Mouse (Mus musculus) neural tube, embryonic 13.5 days (tissue): Measurements from ENCODE around the gene Nrros. TPM values are rescaled to one million over a fixed set of nuclear protein-coding genes. Genes with fewer than 3 reads are reported as not detected.
A peak's percentile ranks its signal among the peaks of the same experiment; 100 is the strongest.
"Not testable (repeated sequence)": the region's sequence is repeated elsewhere in the genome, so short reads cannot be mapped to it uniquely, and the experiment has no call there.

Experiments used
- ATAC-seq: fragments of 200-750 bp; cut with Nextera tagmentation; 2 replicates; pipeline ENCODE4 v1.8.0; 2017; ENCODE audit warnings: low read depth, mild to moderate bottlenecking, moderate TSS enrichment, moderate library complexity
- H3K27ac ChIP-seq: fragments of 300-500 bp; sonication (generic); replicated peaks from 2 replicates; pipeline ENCODE4 v1.5.1; 2015; ENCODE audit warnings: moderate library complexity, mild to moderate bottlenecking, inconsistent platforms
- H3K27me3 ChIP-seq: fragments of 300-500 bp; sonication (generic); 2 replicates; pipeline ENCODE4 v1.6.1; 2015; ENCODE audit warnings: mild to moderate bottlenecking, inconsistent platforms
- H3K36me3 ChIP-seq: fragments of 300-500 bp; sonication (generic); 2 replicates; pipeline ENCODE4 v1.6.1; 2015; ENCODE audit warnings: mild to moderate bottlenecking, inconsistent platforms
- H3K4me1 ChIP-seq: fragments of 300-500 bp; sonication (generic); replicated peaks from 2 replicates; pipeline ENCODE4 v1.6.1; 2015; ENCODE audit warnings: inconsistent platforms
- H3K4me2 ChIP-seq: fragments of 300-500 bp; sonication (generic); 2 replicates; pipeline ENCODE4 v1.6.1; 2015; ENCODE audit warnings: inconsistent platforms, mild to moderate bottlenecking, moderate library complexity
- H3K4me3 ChIP-seq: fragments of 300-500 bp; sonication (generic); 2 replicates; pipeline ENCODE4 v1.5.1; 2015; ENCODE audit warnings: mild to moderate bottlenecking, inconsistent platforms
- H3K9ac ChIP-seq: fragments of 300-500 bp; sonication (generic); 2 replicates; pipeline ENCODE4 v1.6.1; 2015; ENCODE audit warnings: moderate library complexity, mild to moderate bottlenecking, inconsistent platforms
- H3K9me3 ChIP-seq: fragments of 300-500 bp; sonication (generic); 2 replicates; pipeline ENCODE4 v1.6.1; 2016; ENCODE audit warnings: inconsistent platforms
- WGBS: fragments of 180-500 bp; shearing (Covaris S2); methylation state at CpG from one replicate; pipeline ENCODE4 v1.1.7; 2015; 5-methylcytosine and 5-hydroxymethylcytosine counted together
- polyA plus RNA-seq: library from polyadenylated mRNA; unstranded; fragments of >200 nt; fragmentation: Nextera tagmentation; extraction: Ambion mirVana; gene quantifications from 2 replicates; pipeline ENCODE4 v1.2.1, GENCODE M21; 2015

Gene Nrros
- polyA plus RNA-seq, 1 experiment from 2014 or later, result 8.1 TPM

GRCm38 (mm10) chr16:32108170-32108569, 57.2 kb downstream of the Nrros start:
- WGBS, result 83% methylated on average over 7 of the region's 7 CpGs
- ATAC-seq, result no peak
- Histone ChIP-seq H3K9me3 (no peaks in the 10 kb centered on the region), H3K4me2 (no peak overlapping the region), H3K4me1 (no peaks in the 10 kb centered on the region), H3K27ac (no peak overlapping the region), H3K4me3 (no peak overlapping the region), H3K9ac (no peak overlapping the region), H3K36me3 (peaks cover 60% of the 10 kb centered on the region), H3K27me3 (no peaks in the 10 kb centered on the region)

- 93% methylated on average over 12 of the region's 12 CpGs for WGBS
- H3K27me3 ChIP-seq, result no peaks in the 10 kb centered on the region
- H3K36me3 ChIP-seq, result peaks cover 67% of the 10 kb centered on the region
- no peaks in the 10 kb centered on the region for H3K4me1 ChIP-seq
- no peak overlapping the region for H3K9ac ChIP-seq
- H3K4me3 ChIP-seq, result no peak overlapping the region
- no peak overlapping the region for H3K4me2 ChIP-seq
- H3K9me3 ChIP-seq, result no peaks in the 10 kb centered on the region
- no peak for ATAC-seq
- no peak overlapping the region for H3K27ac ChIP-seq
These were observed 57.9 kb downstream of the Nrros start for GRCm38 (mm10) chr16:32107342-32108045.

- no peak overlapping the region for H3K9ac ChIP-seq
- WGBS, result 100% methylated on average over 1 of the region's 1 CpGs
These were observed 59.7 kb downstream of the Nrros start for GRCm38 (mm10) chr16:32105698-32106097.

GRCm38 (mm10) chr16:32102295-32102694, 63.1 kb downstream of the Nrros start:
- no peaks in the 10 kb centered on the region for H3K9me3 ChIP-seq
- WGBS, result 95% methylated on average over 13 of the region's 13 CpGs
- H3K36me3 ChIP-seq, result peaks cover 50% of the 10 kb centered on the region
- no peak overlapping the region for H3K9ac ChIP-seq
- H3K4me2 ChIP-seq, result no peak overlapping the region
- no peak for ATAC-seq
- no peak overlapping the region for H3K27ac ChIP-seq
- H3K4me1 ChIP-seq, result peaks cover 21% of the 10 kb centered on the region
- H3K4me3 ChIP-seq, result no peak overlapping the region
- no peaks in the 10 kb centered on the region for H3K27me3 ChIP-seq

More at GRCm38 (mm10) chr16:32105698-32106097, 59.7 kb downstream of the Nrros start:
- H3K27me3 ChIP-seq, result no peaks in the 10 kb centered on the region
- no peak overlapping the region for H3K4me2 ChIP-seq
- ATAC-seq, result no peak
- H3K9me3 ChIP-seq, result no peaks in the 10 kb centered on the region
- no peak overlapping the region for H3K4me3 ChIP-seq
- no peak overlapping the region for H3K27ac ChIP-seq
- H3K36me3 ChIP-seq, result peaks cover 72% of the 10 kb centered on the region
- no peaks in the 10 kb centered on the region for H3K4me1 ChIP-seq

- no peaks in the 10 kb centered on the region for H3K27me3 ChIP-seq
- peak within 1 kb of the TSS; percentile 82 for H3K27ac ChIP-seq
- ATAC-seq, result peak; percentile 98
- H3K4me2 ChIP-seq, result peak within 1 kb of the TSS; percentile 73
- peak within 1 kb of the TSS; percentile 98 for H3K4me3 ChIP-seq
- no peaks in the 10 kb centered on the region for H3K9me3 ChIP-seq
- H3K9ac ChIP-seq, result peak within 1 kb of the TSS; percentile 92
- peaks cover 21% of the 10 kb centered on the region for H3K4me1 ChIP-seq
- WGBS, result under 1% methylated on average over 34 of the region's 34 CpGs
- H3K36me3 ChIP-seq, result peaks cover 37% of the 10 kb centered on the region
These were observed 65.7 kb downstream of the Nrros start, which contains the start of the genes Pigx and Cep19 for GRCm38 (mm10) chr16:32099638-32100150. Pigx (minus strand) TSS chr16:32099740. Cep19 (plus strand) TSS chr16:32099800.

GRCm38 (mm10) chr16:32098897-32099637, 66.3 kb downstream of the Nrros start:
- Histone ChIP-seq H3K4me1 (peaks cover 21% of the 10 kb centered on the region), H3K9me3 (no peaks in the 10 kb centered on the region), H3K27ac (peak overlapping the region; percentile 82), H3K4me2 (peak overlapping the region; percentile 73), H3K36me3 (peaks cover 35% of the 10 kb centered on the region), H3K4me3 (peak overlapping the region; percentile 98), H3K9ac (peak overlapping the region; percentile 92), H3K27me3 (no peaks in the 10 kb centered on the region)
- ATAC-seq, result peak; percentile 84
- WGBS, result 1% methylated on average over 27 of the region's 39 CpGs

- WGBS, result 86% methylated on average over 2 of the region's 2 CpGs
- H3K27ac ChIP-seq, H3K9ac ChIP-seq, H3K4me2 ChIP-seq, H3K9me3 ChIP-seq, H3K27me3 ChIP-seq, ATAC-seq: not testable (repeated sequence)
- Histone ChIP-seq H3K4me3 (0 out of 2 replicates have a peak overlapping the region, but pooled peaks have one; percentile 98), H3K4me1 (peaks cover 21% of the 10 kb centered on the region), H3K36me3 (peaks cover 26% of the 10 kb centered on the region)
These were observed 67.6 kb downstream of the Nrros start for GRCm38 (mm10) chr16:32097757-32098156.

Other genes starting within 250 kb of the Nrros start
- gene Pigz, start 231.7 kb downstream of the Nrros start, polyA plus RNA-seq, result 2.0 and 4.3 TPM in 2 replicates
- gene 0610012G03Rik, start 217.1 kb downstream of the Nrros start, polyA plus RNA-seq, result 93.1 and 99.5 TPM in 2 replicates
- gene Ncbp2, start 217.1 kb downstream of the Nrros start, polyA plus RNA-seq, result 106 and 120 TPM in 2 replicates
- 17.7 and 18.7 TPM in 2 replicates for gene Senp5, start 162.3 kb downstream of the Nrros start, polyA plus RNA-seq
- gene Pak2, start 86.3 kb downstream of the Nrros start, polyA plus RNA-seq, result 30.7 and 33.0 TPM in 2 replicates
- 106 and 125 TPM in 2 replicates for gene Pigx, start 65.9 kb downstream of the Nrros start, polyA plus RNA-seq
- gene Cep19, start 65.8 kb downstream of the Nrros start, polyA plus RNA-seq, result 48.7 and 51.2 TPM in 2 replicates
- gene Bex6, start 14.2 kb upstream of the Nrros start, polyA plus RNA-seq, result not detected in 2 replicates
- 15.8 and 18.4 TPM in 2 replicates for gene Fbxo45, start 81.6 kb upstream of the Nrros start, polyA plus RNA-seq
- gene Wdr53, start 81.6 kb upstream of the Nrros start, polyA plus RNA-seq, result 16.4 and 17.1 TPM in 2 replicates
- 0.28 TPM in 1 of 2 replicates, not detected in the other for gene Smco1, start 105.9 kb upstream of the Nrros start, polyA plus RNA-seq
- gene Rnf168, start 111.9 kb upstream of the Nrros start, polyA plus RNA-seq, result 25.3 and 27.3 TPM in 2 replicates
- 22.4 and 29.3 TPM in 2 replicates for gene Ubxn7, start 166.7 kb upstream of the Nrros start, polyA plus RNA-seq
- gene Tm4sf19, start 234.9 kb upstream of the Nrros start, polyA plus RNA-seq, result not detected in 2 replicates